Mouse (Mus musculus) spleen, embryonic (tissue): ENCODE data around the gene Dhx37.

Experiments used
- CTCF ChIA-PET: fragments of 350-600 bp; sonication (Branson Sonifier 250); formaldehyde crosslinking; loops from one replicate; lab custom pipeline; 2022; lab: Charles Lee

Dhx37 gene

DNA sequence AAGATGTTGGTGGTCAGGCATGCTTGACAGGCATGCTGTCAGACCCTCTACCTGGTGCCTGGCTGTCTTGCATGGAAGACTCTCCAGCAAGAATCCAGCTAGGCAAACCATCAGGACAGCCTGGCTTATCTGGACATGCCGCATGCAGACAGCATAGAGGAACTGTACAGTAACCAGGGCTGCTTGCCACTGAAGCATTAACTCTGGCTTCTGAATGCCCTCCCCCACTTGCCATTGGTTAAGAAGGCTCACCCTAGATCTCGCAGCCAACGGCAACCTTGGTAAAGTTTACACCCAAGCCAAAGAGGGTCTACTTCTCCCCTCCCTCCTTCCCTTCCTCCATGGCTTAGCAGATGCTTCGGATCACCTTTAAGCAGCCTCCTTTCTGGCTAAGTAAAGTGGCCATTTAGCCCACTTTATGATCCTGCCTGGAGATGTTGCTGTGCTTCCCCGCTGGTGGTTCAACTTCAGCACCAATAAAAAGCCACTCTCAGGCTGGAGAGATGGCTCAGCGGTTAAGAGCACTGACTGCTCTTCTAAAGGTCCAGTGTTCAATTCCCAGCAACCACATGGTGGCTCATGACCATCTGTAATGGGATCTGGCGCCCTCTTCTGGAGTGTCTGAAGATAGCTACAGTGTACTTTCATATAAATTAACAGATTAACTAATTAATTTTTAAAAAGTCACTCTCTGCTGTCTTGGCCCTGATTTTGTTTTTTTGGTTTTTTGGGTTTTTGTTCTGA is 62.8 kb downstream of the Dhx37 start:
- CTCF ChIA-PET: interaction anchor here (1.0 kb wide), 1 partner anchor 10 kb away, joined by 8 read pairs; no protein-coding TSS in a partner anchor

DNA sequence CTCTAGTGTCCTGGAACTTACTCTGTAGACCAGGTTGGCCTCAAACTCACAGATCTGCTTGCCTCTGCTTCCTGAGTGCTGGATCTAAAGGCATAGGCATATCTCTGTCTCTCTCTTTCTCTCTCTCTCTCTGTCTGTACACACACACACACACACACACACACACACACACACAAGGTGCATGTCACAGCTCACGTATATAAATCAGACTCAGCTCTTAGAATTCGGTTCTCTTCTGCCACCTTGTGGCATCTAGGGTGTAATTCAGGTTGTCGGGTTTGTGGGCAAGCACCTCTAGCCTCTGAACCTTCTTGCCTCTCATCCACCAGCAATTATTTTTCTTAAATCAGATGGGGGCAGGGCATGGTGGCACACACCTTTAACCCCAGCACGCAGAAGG is 65.4 kb downstream of the Dhx37 start:
- CTCF ChIA-PET: interaction anchor here (0.6 to 1.0 kb wide), 4 partner anchors 23 to 92 kb away, joined by 4 to 13 read pairs (median 4); no protein-coding TSS in a partner anchor

DNA sequence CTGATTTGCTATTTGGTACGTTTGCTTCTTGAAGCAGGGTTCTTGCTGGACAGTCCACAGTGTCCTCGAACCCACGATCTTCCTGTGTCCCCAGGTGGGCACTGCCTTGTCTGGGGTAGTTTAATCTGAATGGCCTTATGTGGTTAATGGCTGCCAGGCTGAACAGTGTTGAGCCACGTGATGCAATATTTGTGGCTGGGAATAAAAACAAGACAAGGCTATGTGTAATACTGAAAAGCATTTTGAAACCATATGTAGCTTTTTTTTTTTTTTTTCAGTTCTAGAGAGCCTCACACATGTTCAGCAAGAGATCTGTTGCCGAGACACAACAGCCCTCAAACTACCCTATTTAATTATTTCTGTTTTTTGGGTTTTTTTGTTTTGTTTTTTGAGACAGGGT is 65.8 kb downstream of the Dhx37 start:
- CTCF ChIA-PET: interaction anchor here (0.5 to 1.0 kb wide), 5 partner anchors 22 to 188 kb away, joined by 3 to 13 read pairs (median 4); no protein-coding TSS in a partner anchor

DNA sequence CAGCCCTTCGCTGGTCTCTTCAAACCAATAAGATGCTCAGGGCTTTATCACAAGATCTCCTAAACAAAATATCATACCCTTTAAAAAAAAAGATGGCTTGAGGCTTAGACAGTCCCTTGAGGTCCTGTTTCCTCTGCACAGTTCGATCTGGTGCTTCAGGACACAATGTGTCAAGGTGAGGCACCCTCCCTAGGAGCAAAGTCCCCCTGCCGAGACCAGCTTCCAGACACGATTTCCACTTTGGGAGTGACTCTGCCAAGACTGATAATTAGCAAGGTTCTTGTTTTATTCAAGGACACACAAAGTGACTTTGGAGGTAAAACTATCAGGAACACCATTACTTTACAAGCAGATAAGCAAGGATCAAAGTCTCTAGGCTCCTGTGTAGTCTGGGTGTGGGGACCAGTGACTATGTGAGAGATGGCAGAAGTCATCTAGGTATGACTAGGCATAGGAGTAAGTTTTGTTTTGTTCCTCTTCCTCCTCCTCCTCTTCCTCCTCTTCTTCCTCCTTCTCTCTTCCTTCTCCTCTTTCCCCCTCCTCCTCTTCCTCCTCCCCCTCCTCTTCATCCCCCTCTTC is 69.0 kb downstream of the Dhx37 start:
- CTCF ChIA-PET: no interaction called here

DNA sequence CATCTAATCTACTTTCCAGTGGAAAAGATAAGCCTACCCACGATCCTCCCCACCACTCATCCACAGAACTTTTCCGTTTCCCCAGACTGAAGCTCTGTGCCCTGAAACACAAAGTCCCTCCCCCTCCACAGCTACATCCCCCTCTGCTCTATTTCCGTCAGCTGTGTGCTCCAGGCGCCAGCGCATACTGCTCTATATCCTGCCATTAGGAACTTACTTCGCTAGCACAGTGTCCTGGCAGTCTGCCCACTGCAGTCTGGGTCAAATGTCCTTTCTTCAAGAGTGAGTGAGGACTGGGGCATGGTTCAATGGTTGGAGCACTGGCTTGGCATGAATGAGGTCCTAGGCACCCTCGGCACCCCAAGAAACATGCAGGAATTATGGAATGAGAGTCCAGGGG is 70.0 kb downstream of the Dhx37 start:
- CTCF ChIA-PET: no interaction called here
